Mouse (Mus musculus) ovary, postnatal 36 days (tissue): Measurements from ENCODE around the gene Itpkc.
A peak's percentile ranks its signal among the peaks of the same experiment; 100 is the strongest.

Experiments
- DNase-seq: peaks from one replicate; pipeline ENCODE4 v3.0.0; 2022; ENCODE audit warnings: low spot score, mixed read lengths

The Itpkc gene

DNA sequence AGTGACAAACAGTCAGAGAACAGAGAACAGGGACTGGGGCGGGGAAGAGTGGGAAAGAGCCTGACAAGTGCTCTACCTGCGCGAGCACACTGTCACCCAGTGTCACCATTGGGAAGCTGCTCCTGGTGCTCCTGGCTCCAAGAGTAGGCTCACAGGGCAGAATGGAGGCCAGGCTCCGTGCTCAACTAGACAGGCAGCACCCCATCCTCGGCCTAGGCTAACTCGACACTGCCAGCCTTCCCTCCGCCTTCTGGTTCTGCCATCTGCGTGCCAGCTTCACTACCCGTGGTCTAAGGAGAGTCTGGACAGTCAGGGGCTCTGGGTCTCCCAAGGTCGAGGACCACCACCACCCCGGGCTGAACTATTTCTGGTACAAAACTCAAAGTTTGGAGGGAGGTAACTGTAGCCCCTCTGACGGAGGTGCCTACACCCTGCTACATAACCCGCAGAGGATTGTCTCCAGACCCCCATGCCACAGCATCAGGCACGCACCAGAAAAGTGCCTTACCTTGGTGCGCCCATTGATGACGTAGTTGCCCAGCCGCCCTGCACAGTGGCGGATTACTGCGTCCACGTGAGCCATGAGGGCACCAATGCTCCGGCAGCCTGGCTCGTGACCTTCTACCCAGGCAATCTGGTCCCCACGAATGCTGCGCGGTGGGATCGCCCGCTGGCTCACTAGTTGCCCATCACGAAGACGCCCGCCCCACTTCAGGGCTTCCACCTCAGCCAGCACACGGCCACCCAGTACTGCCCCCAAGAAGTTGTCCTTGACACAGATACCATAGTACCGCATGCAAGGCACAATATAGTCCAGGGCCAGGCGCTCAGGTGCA is 64.1 kb downstream of the Itpkc start:
- no peak for DNase-seq

- no peak for DNase-seq
These were observed 65.0 kb downstream of the Itpkc start for GRCm38 (mm10) chr7:27163450-27163805.

DNA sequence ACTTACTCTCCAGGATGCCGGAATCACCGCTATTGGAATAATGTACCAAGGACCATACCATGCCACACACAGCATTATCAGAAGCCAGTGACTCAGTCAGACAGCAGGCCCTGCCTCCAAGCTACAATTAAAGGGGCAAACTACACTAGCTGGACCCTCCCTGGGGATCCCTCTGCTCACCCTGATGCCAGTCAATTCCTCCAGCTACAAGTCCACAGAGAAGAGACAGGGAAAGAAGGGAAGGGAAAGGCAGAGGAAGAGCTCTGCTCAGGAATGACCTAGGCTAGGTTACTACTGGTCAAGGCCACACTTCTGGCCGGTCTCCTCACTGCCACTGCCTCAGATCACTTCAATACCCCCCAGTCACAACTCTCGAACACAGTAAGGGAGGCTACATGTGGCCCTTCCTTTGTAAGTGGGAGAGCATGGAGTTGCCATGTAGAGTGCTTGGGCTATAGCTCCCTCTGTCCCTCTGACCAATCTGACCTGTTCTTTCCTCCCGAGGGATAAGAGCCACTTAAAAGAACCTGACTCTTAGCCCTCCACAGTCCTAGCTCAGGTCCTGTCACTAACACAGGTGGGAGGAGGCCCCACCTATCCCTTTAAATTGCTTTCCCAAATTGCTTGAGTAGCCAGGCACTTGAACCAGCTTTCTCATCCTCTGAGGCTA is 65.5 kb downstream of the Itpkc start:
- DNase-seq, result no peak

GRCm38 (mm10) chr7:27161744-27162143 is 66.7 kb downstream of the Itpkc start:
- no peak for DNase-seq

GRCm38 (mm10) chr7:27160921-27161320 is 67.5 kb downstream of the Itpkc start:
- DNase-seq, result no peak

DNA sequence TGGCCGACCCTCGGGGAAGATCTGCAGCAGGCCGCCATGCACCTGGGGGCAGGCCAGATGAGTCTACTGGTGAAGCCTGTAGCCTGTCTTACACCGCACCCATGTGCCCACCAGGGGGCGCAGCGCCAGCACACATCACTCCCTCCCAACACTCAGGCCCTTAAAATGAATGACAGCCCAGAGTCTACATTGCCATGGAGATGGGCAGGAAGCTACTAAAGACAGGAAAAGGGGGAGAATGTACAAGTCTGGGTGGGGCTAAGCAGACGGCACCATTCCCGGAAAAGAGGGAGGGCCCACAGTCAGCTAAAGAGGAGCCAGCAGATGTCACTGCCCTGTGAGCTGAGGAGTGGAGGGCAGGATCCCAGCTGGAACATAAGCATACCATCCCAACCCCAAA is 68.6 kb downstream of the Itpkc start:
- DNase-seq, result peak; percentile 81

- no peak for DNase-seq
These were observed 69.2 kb downstream of the Itpkc start for GRCm38 (mm10) chr7:27159256-27159655.

GRCm38 (mm10) chr7:27158171-27158570 is 70.3 kb downstream of the Itpkc start:
- DNase-seq, result no peak
